Mouse (Mus musculus): ENCODE results near the gene Arhgap42.

DNA sequence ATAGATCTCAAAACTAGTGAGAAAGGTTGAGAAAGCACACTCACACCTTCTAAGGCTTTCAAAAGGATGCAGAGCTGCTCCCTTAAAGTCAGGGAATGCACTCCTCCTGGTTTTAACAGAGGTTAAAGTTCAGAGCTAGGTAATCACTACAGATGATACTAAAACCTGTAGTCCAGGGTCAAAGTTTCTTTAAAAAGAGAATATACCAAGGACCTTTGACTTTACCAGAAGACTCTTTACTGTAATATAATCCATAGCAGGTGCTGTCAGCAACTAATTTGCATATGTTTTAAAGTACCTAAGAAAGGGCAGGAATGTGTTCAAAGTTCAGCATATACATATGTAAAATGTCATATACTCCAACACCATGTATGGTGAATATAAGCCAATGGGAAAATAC, 30.7 kb downstream of the Arhgap42 start:
- TF ChIP-seq CTCF (IDR thresholded peaks at IDR 0.05; ENCODE audit: borderline replicate concordance, extremely low read depth, insufficient read depth, insufficient read length) = no peak
- no peak for TF ChIP-seq POLR2A (IDR thresholded peaks at IDR 0.05; ENCODE audit: borderline replicate concordance, extremely low read depth, insufficient read depth, insufficient read length, poor library complexity, severe bottlenecking)

Measured in brain, embryonic 14.5 days (tissue).